ENCODE assay signal across 9 mouse cellular contexts in the genomic region with DNA sequence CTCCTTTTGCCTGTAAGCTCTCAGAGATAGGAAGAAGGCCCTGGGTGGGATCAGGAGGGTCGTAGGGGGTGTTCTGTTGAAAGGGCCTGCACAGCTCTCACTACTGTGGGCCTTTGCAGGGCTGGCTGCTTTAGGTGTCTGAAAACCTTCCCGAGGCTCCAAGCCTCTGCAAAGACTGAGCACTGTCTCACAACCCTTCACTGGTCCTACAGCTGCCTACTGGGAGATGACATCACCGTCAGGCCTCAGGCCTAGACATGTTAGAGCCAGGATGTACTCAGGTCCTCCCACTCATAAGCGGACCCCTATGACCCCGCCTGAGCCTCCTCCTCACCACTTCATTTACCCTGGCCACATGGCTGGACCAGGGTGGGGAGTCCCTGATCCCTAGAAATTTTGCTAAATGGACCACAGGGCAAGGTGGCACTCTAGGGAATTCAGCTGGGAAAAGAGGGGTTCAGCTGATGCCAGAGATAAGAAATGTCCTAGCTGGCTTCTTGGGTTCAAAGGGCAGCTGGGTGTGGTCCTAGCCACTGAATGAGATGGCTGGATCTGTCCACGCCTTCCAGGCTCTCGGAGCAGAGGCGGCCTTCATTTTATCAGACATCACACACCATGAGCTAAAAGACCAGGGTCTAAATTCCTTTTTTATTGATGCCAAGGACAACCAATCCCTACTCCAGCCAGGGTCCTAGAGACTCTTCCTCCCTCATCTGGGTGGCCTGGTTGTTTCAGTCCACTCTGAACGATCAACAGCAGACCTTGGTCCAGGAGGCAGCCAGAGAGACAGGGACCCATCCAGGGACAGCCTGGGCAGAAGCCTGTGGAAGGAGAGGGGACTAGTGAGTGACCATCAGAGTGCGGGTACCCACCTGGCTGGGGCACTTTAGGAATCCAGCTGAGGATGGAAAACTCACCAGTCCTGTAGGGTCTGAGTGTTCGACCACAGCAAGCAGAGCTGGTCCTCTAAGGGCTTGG. TPM values are rescaled to one million over a fixed set of nuclear protein-coding genes. Genes with fewer than 3 reads are reported as not detected.
A peak's percentile ranks its signal among the peaks of the same experiment; 100 is the strongest.
DNase-seq lines count a peak whose midpoint lies in the region; ATAC-seq and TF ChIP-seq lines count a peak whose summit lies in the region.
"Had no signal": no experiment of that assay in that cellular context is flagged by ENCODE, and none has a peak within 500 bp of the region (broad histone marks: within the 10 kb centered on the region; RNA-seq: fewer than 3 reads in every experiment).

No protein-coding gene starts in this region.

- no peaks in the 10 kb centered on the region for H3K27me3 ChIP-seq in kidney, embryonic 16.5 days (ENCODE audit: insufficient read depth, low read length)
- H3K27me3 ChIP-seq in forebrain, postnatal 0 days (ENCODE audit: insufficient read depth, low read length), result no peaks in the 10 kb centered on the region
- H3K27me3 ChIP-seq in limb, embryonic 11.5 days (ENCODE audit: control insufficient read depth, insufficient read depth, low read length), result no peaks in the 10 kb centered on the region
- no peaks in the 10 kb centered on the region for H3K27me3 ChIP-seq in small intestine, adult 2 months (ENCODE audit: control insufficient read depth, insufficient read depth, low read length)

- H3K4me2 ChIP-seq in kidney, embryonic 16.5 days (replicated peaks; ENCODE audit: low read depth, low read length), result peak overlapping the region; percentile 95; the same call in 1 of the 2 replicates
- peak overlapping the region; percentile 99; the same call in 1 of the 2 replicates for H3K4me2 ChIP-seq in forebrain, postnatal 0 days (ENCODE audit: low read depth)
- peak overlapping the region; percentile 82 for H3K4me2 ChIP-seq in limb, embryonic 11.5 days (ENCODE audit: low read depth, severe bottlenecking)

- peak overlapping the region; percentile 52 for H3K4me3 ChIP-seq in kidney, embryonic 16.5 days (ENCODE audit: low read length)
- no peak overlapping the region for H3K4me3 ChIP-seq in forebrain, postnatal 0 days (ENCODE audit: low read depth, low read length)
- peak overlapping the region; percentile 39; the same call in 1 of the 2 replicates for H3K4me3 ChIP-seq in limb, embryonic 11.5 days (ENCODE audit: low read depth, low read length)
- H3K4me3 ChIP-seq in small intestine, adult 2 months (ENCODE audit: low read depth, low read length), result peak overlapping the region; percentile 59

- no peaks in the 10 kb centered on the region for H3K9me3 ChIP-seq in kidney, embryonic 16.5 days (ENCODE audit: low read length)
- no peaks in the 10 kb centered on the region for H3K9me3 ChIP-seq in forebrain, postnatal 0 days (ENCODE audit: low read length)
- H3K9me3 ChIP-seq in limb, embryonic 11.5 days (ENCODE audit: control insufficient read depth, low read length), result no peaks in the 10 kb centered on the region

- H3K9ac ChIP-seq in kidney, embryonic 16.5 days (replicated peaks; ENCODE audit: low read length), result no peak overlapping the region; the same call in 1 of the 2 replicates
- no peak overlapping the region for H3K9ac ChIP-seq in forebrain, postnatal 0 days
- H3K9ac ChIP-seq in limb, embryonic 11.5 days (ENCODE audit: low read length), result no peak overlapping the region

- H3K4me1 ChIP-seq in kidney, embryonic 16.5 days (ENCODE audit: insufficient read depth, low read length), result peaks cover 31% of the 10 kb centered on the region
- no peaks in the 10 kb centered on the region; the same call in 1 of the 2 replicates for H3K4me1 ChIP-seq in forebrain, postnatal 0 days (ENCODE audit: insufficient read depth)
- 0 out of 2 replicates have a peak, but pooled peaks cover 2% of the 10 kb centered on the region for H3K4me1 ChIP-seq in limb, embryonic 11.5 days (ENCODE audit: control insufficient read depth, insufficient read depth, low read length)
- H3K4me1 ChIP-seq in small intestine, adult 2 months (ENCODE audit: control insufficient read depth, insufficient read depth, insufficient read length, low read length), result peaks cover 26% of the 10 kb centered on the region

- no peak overlapping the region for H3K27ac ChIP-seq in kidney, embryonic 16.5 days (ENCODE audit: low read length)
- no peak overlapping the region for H3K27ac ChIP-seq in forebrain, postnatal 0 days (ENCODE audit: low read depth, low read length)
- H3K27ac ChIP-seq in limb, embryonic 11.5 days (replicated peaks; ENCODE audit: low read depth, low read length), result no peak overlapping the region
- peak overlapping the region; percentile 96 for H3K27ac ChIP-seq in small intestine, adult 2 months (ENCODE audit: insufficient read depth, low read depth, low read length)

- TF ChIP-seq CTCF in forebrain, postnatal 0 days (IDR thresholded peaks at IDR 0.05; ENCODE audit: low read depth), result no peak
- no peak for TF ChIP-seq CTCF in small intestine, adult 2 months (IDR thresholded peaks at IDR 0.05; ENCODE audit: extremely low read depth, insufficient read length, insufficient replicate concordance, low read depth, low read length)

- no peak for DNase-seq in kidney, adult 8-10 months
- DNase-seq in forebrain, postnatal 0 days, result no peak
- DNase-seq in limb, embryonic 11.5 days (ENCODE audit: low spot score), result no peak
- no peak for DNase-seq in cerebellum, postnatal 36 days
- DNase-seq in right cerebral cortex, adult 18-20 months, result no peak

- no peaks in the 10 kb centered on the region for H3K36me3 ChIP-seq in kidney, embryonic 16.5 days (ENCODE audit: insufficient read depth, low read length)
- no peaks in the 10 kb centered on the region for H3K36me3 ChIP-seq in forebrain, postnatal 0 days (ENCODE audit: insufficient read depth)
- no peaks in the 10 kb centered on the region for H3K36me3 ChIP-seq in limb, embryonic 11.5 days (ENCODE audit: control insufficient read depth, insufficient read depth, low read length)
- H3K36me3 ChIP-seq in small intestine, adult 2 months (ENCODE audit: control insufficient read depth, insufficient read depth, low read length), result peaks cover 23% of the 10 kb centered on the region

- no peak for ATAC-seq in kidney, embryonic 16.5 days (ENCODE audit: low FRiP score, low TSS enrichment)
- ATAC-seq in forebrain, postnatal 0 days, result no peak
- no peak for ATAC-seq in limb, embryonic 11.5 days (ENCODE audit: insufficient number of reproducible peaks, low FRiP score, low TSS enrichment, low read depth)

- 69% methylated on average over 11 of the region's 11 CpGs for WGBS in kidney, embryonic 16.5 days
- 86% methylated on average over 11 of the region's 11 CpGs for WGBS in forebrain, postnatal 0 days
- 77% methylated on average over 11 of the region's 11 CpGs for WGBS in limb, embryonic 11.5 days
- WGBS in small intestine, adult 2 months, result 43% methylated on average over 11 of the region's 11 CpGs

- TF ChIP-seq POLR2A in small intestine, adult 2 months (IDR thresholded peaks at IDR 0.05; ENCODE audit: low read depth, low read length), result peak; percentile 65

RNA-seq across cellular contexts. Expression of gene Sct, which starts 0.9 kb away (rescaled TPM):
- 45.2 and 47.1 TPM in 2 replicates for polyA plus RNA-seq in kidney, embryonic 16.5 days (2015; fragmentation: Nextera tagmentation; extraction: Ambion mirVana)
- not detected in 2 replicates for total RNA-seq in forebrain, postnatal 0 days (2014; rRNA removed)
- polyA plus RNA-seq in forebrain, postnatal 0 days (2015; fragmentation: Nextera tagmentation; extraction: Ambion mirVana), result 2.9 and 3.9 TPM in 2 replicates
- polyA plus RNA-seq in limb, embryonic 11.5 days (2014; fragmentation: Nextera tagmentation; extraction: Ambion mirVana), result 10.2 TPM in 2 replicates
- polyA plus RNA-seq in small intestine, adult 2 months (2012; rRNA removed), result 337 and 777 TPM in 2 replicates
- total RNA-seq: left cerebral cortex, adult 8-10 months had no signal

RNA-seq across cellular contexts. Expression of gene Cdhr5, which starts 1.4 kb away (rescaled TPM):
- 15.4 and 16.3 TPM in 2 replicates for polyA plus RNA-seq in kidney, embryonic 16.5 days (2015; fragmentation: Nextera tagmentation; extraction: Ambion mirVana)
- not detected in 2 replicates for total RNA-seq in forebrain, postnatal 0 days (2014; rRNA removed)
- not detected in 2 replicates for polyA plus RNA-seq in forebrain, postnatal 0 days (2015; fragmentation: Nextera tagmentation; extraction: Ambion mirVana)
- 0.20 TPM in 1 of 2 replicates, not detected in the other for polyA plus RNA-seq in limb, embryonic 11.5 days (2014; fragmentation: Nextera tagmentation; extraction: Ambion mirVana)
- 536 and 1,345 TPM in 2 replicates for polyA plus RNA-seq in small intestine, adult 2 months (2012; rRNA removed)
- total RNA-seq: left cerebral cortex, adult 8-10 months had no signal
- polyA plus RNA-seq: urinary bladder, adult 2 months had no signal

RNA-seq across cellular contexts. Expression of gene Irf7, which starts 11.7 kb away (rescaled TPM):
- 3.2 and 6.0 TPM in 2 replicates for polyA plus RNA-seq in kidney, embryonic 16.5 days (2015; fragmentation: Nextera tagmentation; extraction: Ambion mirVana)
- 1.3 and 3.8 TPM in 2 replicates for total RNA-seq in forebrain, postnatal 0 days (2014; rRNA removed)
- polyA plus RNA-seq in forebrain, postnatal 0 days (2015; fragmentation: Nextera tagmentation; extraction: Ambion mirVana), result 3.4 and 3.7 TPM in 2 replicates
- polyA plus RNA-seq in limb, embryonic 11.5 days (2014; fragmentation: Nextera tagmentation; extraction: Ambion mirVana), result 0.59 and 0.79 TPM in 2 replicates
- polyA plus RNA-seq in small intestine, adult 2 months (2012; rRNA removed), result 91.6 and 484 TPM in 2 replicates

RNA-seq across cellular contexts. Expression of gene Drd4, which starts 13.8 kb away (rescaled TPM):
- 1.3 and 1.5 TPM in 2 replicates for polyA plus RNA-seq in kidney, embryonic 16.5 days (2015; fragmentation: Nextera tagmentation; extraction: Ambion mirVana)
- total RNA-seq in forebrain, postnatal 0 days (2014; rRNA removed), result 0.31 and 0.38 TPM in 2 replicates
- 0.90 and 0.98 TPM in 2 replicates for polyA plus RNA-seq in forebrain, postnatal 0 days (2015; fragmentation: Nextera tagmentation; extraction: Ambion mirVana)
- 0.45 and 0.47 TPM in 2 replicates for polyA plus RNA-seq in limb, embryonic 11.5 days (2014; fragmentation: Nextera tagmentation; extraction: Ambion mirVana)
- polyA plus RNA-seq in small intestine, adult 2 months (2012; rRNA removed), result 0.04 and 0.30 TPM in 2 replicates

RNA-seq across cellular contexts. Expression of gene Phrf1, which starts 49.4 kb away (rescaled TPM):
- polyA plus RNA-seq in kidney, embryonic 16.5 days (2015; fragmentation: Nextera tagmentation; extraction: Ambion mirVana), result 81.2 and 93.0 TPM in 2 replicates
- 50.2 and 53.8 TPM in 2 replicates for total RNA-seq in forebrain, postnatal 0 days (2014; rRNA removed)
- polyA plus RNA-seq in forebrain, postnatal 0 days (2015; fragmentation: Nextera tagmentation; extraction: Ambion mirVana), result 26.1 and 35.8 TPM in 2 replicates
- polyA plus RNA-seq in limb, embryonic 11.5 days (2014; fragmentation: Nextera tagmentation; extraction: Ambion mirVana), result 83.4 and 93.5 TPM in 2 replicates
- 21.3 and 34.2 TPM in 2 replicates for polyA plus RNA-seq in small intestine, adult 2 months (2012; rRNA removed)

Comparison
In these comparisons a context has a peak if more than half of its experiments do, and no peak if none do; other contexts are left out.
1. RNA of gene Cdhr5, which starts 1.4 kb away (polyA plus RNA-seq): 536 to 1,345 TPM in small intestine, adult 2 months; 15.4 to 16.3 TPM in kidney, embryonic 16.5 days, 0.20 TPM in limb, embryonic 11.5 days and not detected in forebrain, postnatal 0 days; every median in the first group is over 10 times any median in the second.
2. RNA of gene Irf7, which starts 11.7 kb away (polyA plus RNA-seq): 91.6 to 484 TPM in small intestine, adult 2 months; 3.2 to 6.0 TPM in kidney, embryonic 16.5 days, 3.4 to 3.7 TPM in forebrain, postnatal 0 days and 0.59 to 0.79 TPM in limb, embryonic 11.5 days; every median in the first group is over 10 times any median in the second.
3. Peak in every context shown above with its lines, with median percentiles within 50 percentile points of each other: H3K4me2 ChIP-seq.